Mouse (Mus musculus) hindbrain, embryonic 12.5 days (tissue): ENCODE measurements around the gene Piwil1. TPM values are rescaled to one million over a fixed set of nuclear protein-coding genes. Genes with fewer than 3 reads are reported as not detected.

ENCODE experiments used
- ATAC-seq: fragments of 200-750 bp; cut with Nextera tagmentation; 2 replicates; pipeline ENCODE4 v1.8.0; 2017; ENCODE audit warnings: moderate TSS enrichment; ENCODE audit not compliant: low FRiP score
- H3K27ac ChIP-seq: fragments of 300-500 bp; sonication (generic); 2 replicates; pipeline ENCODE4 v1.5.1; 2016; ENCODE audit warnings: mild to moderate bottlenecking
- H3K27me3 ChIP-seq: fragments of 300-500 bp; sonication (generic); 2 replicates; pipeline ENCODE4 v1.6.1; 2016; ENCODE audit warnings: mild to moderate bottlenecking
- H3K36me3 ChIP-seq: fragments of 300-500 bp; sonication (generic); 2 replicates; pipeline ENCODE4 v1.6.1; 2016; ENCODE audit warnings: mild to moderate bottlenecking
- H3K4me1 ChIP-seq: fragments of 300-500 bp; sonication (generic); 2 replicates; pipeline ENCODE4 v1.6.1; 2016
- H3K4me2 ChIP-seq: fragments of 300-500 bp; sonication (generic); replicated peaks from 2 replicates; pipeline ENCODE4 v1.6.1; 2016; ENCODE audit warnings: mild to moderate bottlenecking
- H3K4me3 ChIP-seq: fragments of 300-500 bp; sonication (generic); 2 replicates; pipeline ENCODE4 v1.5.1; 2016; ENCODE audit warnings: mild to moderate bottlenecking
- H3K9ac ChIP-seq: fragments of 300-500 bp; sonication (generic); 2 replicates; pipeline ENCODE4 v1.6.1; 2016; ENCODE audit warnings: mild to moderate bottlenecking, moderate library complexity
- H3K9me3 ChIP-seq: fragments of 300-500 bp; sonication (generic); replicated peaks from 2 replicates; pipeline ENCODE4 v1.6.1; 2016; ENCODE audit warnings: mild to moderate bottlenecking
- WGBS: fragments of 180-500 bp; shearing (Covaris S2); methylation state at CpG from one replicate; pipeline ENCODE4 v1.1.7; 2016; 5-methylcytosine and 5-hydroxymethylcytosine counted together
- polyA plus RNA-seq: library from polyadenylated mRNA; unstranded; fragments of >200 nt; fragmentation: Nextera tagmentation; extraction: Ambion mirVana; gene quantifications from 2 replicates; pipeline ENCODE4 v1.2.1, GENCODE M21; 2016

The Piwil1 gene
- polyA plus RNA-seq, 1 experiment from 2014 or later: 0.15 TPM

DNA sequence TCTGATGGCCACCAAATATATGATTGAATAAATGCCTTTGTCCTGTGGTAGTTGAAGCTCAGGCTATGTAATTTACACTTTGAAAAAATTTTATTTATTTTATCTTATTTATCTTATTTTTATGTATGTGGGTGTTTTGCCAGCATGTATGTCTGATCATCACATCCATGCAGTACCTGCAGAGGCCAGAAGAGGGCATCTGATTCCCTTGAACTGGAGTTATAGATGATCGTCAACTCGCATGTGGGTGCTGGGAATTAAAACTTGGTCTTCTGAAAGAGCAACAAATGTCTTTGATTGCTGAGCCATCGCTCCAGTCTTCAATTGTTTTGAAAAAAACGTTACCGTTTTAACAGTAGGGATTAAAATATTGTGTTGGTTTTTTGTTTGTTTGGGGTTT lies 15.2 kb upstream of the Piwil1 start:
- Histone ChIP-seq H3K9ac (no peak overlapping the region), H3K9me3 (peaks cover 7% of the 10 kb centered on the region; the same call in 1 of the 2 replicates), H3K4me3 (no peak overlapping the region), H3K36me3 (no peaks in the 10 kb centered on the region), H3K4me1 (peaks cover 5% of the 10 kb centered on the region; the same call in 1 of the 2 replicates), H3K27ac (no peak overlapping the region), H3K27me3 (peaks cover 5% of the 10 kb centered on the region; the same call in 1 of the 2 replicates), H3K4me2 (no peak overlapping the region)
- 90% methylated on average over 5 of the region's 5 CpGs for WGBS
- no peak for ATAC-seq

DNA sequence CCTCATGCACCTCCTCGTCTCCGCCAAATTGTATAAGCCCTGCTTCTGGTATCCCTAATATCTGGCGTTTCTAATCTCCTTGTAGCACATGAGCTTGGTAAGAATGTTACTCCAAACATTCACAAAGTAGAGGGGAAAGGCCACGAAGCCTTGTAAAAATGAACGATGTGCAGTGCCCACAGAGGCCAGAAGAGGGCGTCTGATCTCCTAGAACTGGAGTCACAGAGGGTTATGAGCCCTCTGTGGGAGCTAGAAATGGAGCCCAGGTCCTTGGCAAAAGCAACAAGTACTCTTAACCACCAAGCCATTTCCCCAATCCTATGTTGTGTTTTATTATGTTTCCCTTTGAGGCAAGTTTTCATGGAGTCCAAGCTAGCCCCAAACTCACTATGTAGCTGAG lies 8.2 kb upstream of the Piwil1 start:
- H3K4me3 ChIP-seq: no peak overlapping the region
- no peak for ATAC-seq
- no peaks in the 10 kb centered on the region for H3K9me3 ChIP-seq
- H3K9ac ChIP-seq: no peak overlapping the region
- H3K27me3 ChIP-seq: peaks cover 6% of the 10 kb centered on the region
- H3K27ac ChIP-seq: no peak overlapping the region
- 72% methylated on average over 6 of the region's 6 CpGs for WGBS
- no peaks in the 10 kb centered on the region for H3K36me3 ChIP-seq
- H3K4me2 ChIP-seq: no peak overlapping the region
- H3K4me1 ChIP-seq: peaks cover 8% of the 10 kb centered on the region

DNA sequence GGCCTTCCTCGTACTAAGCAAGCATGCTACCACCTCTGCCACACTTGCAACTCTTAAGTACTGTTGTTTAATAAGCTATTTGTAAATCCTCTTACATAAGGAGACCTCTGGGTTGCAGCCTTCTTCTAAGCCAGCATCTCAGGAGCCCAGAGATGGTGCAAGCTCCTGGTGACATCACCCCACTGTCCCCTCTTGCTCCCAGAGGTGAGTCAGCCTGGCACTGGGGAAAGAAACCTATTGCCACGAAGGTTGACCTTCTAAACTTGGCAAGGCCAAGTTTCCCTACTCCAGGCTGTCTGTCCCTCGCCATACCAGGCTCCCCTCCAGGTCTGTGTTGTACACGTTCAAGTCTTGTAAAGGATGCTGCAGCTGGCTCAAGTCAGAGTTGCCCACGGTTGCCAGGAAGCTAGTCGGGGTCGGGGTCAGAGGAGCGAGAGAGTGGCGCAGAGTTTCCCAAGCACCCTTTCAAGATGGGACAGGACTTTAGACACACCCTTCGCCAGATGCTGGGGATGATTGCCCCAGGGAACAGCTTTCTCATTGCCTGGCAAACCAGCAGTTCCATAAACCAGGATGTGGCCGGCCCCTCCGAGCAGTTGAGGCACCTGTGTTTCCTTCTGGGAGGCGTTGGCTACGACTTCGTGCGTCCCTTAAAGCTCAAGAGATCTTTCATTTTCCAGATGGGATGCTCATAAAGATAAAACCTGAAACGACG lies 7.6 kb upstream of the Piwil1 start:
- Histone ChIP-seq H3K9me3 (no peaks in the 10 kb centered on the region), H3K27ac (no peak overlapping the region), H3K27me3 (peaks cover 6% of the 10 kb centered on the region), H3K4me3 (no peak overlapping the region), H3K9ac (no peak overlapping the region), H3K4me1 (peaks cover 8% of the 10 kb centered on the region), H3K36me3 (no peaks in the 10 kb centered on the region), H3K4me2 (no peak overlapping the region)
- 79% methylated on average over 18 of the region's 18 CpGs for WGBS
- ATAC-seq: no peak

DNA sequence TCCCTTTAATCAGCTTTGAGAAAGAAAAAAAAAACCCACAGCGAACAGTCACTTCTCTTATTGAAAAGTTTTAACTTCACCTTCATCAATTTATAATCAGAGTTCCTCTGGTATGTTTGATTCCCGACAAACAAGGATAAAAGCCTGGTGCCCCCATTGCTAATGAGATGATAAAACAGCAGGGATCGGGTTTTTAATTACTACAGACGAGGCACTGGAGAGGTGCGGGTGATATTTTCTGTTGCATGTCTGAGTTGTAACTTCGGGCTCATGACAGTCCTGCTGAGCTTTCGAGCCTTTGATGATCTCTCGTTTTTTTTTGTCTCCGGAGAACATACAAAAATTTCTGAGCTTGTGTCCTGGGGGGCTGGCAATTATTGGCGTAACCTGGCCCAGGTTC lies 5.5 kb upstream of the Piwil1 start:
- ATAC-seq: no peak
- H3K9ac ChIP-seq: no peak overlapping the region
- peak overlapping the region; percentile 19; the same call in 1 of the 2 replicates for H3K4me2 ChIP-seq
- H3K27me3 ChIP-seq: peaks cover 6% of the 10 kb centered on the region
- H3K4me3 ChIP-seq: no peak overlapping the region
- no peaks in the 10 kb centered on the region for H3K36me3 ChIP-seq
- H3K9me3 ChIP-seq: no peaks in the 10 kb centered on the region
- no peak overlapping the region for H3K27ac ChIP-seq
- H3K4me1 ChIP-seq: peaks cover 8% of the 10 kb centered on the region
- 34% methylated on average over 10 of the region's 10 CpGs for WGBS

DNA sequence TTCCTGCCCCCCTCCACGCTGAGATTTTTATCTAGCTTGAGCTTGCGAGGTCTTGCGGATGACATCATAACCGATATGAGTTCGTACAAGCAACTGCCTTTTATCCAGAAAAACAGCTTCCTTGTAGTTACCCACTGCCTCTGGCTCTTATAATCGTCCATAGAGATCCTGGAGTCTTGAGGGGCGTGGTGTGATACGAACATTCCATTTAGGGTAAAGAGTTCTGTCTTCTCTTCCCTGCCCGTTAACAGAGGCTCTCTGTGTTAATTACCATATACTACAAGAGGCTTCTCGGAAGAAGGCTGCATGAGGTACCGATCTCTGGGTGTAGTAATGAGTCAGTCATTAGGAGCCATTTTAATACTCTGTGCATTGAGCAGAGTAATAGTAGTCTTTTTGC lies 1.6 kb upstream of the Piwil1 start:
- Histone ChIP-seq H3K27ac (no peak overlapping the region), H3K27me3 (peaks cover 3% of the 10 kb centered on the region; the same call in 1 of the 2 replicates), H3K9me3 (no peaks in the 10 kb centered on the region), H3K36me3 (no peaks in the 10 kb centered on the region), H3K4me3 (no peak overlapping the region), H3K4me1 (peaks cover 19% of the 10 kb centered on the region), H3K4me2 (no peak overlapping the region), H3K9ac (no peak overlapping the region)
- 68% methylated on average over 11 of the region's 11 CpGs for WGBS
- no peak for ATAC-seq

DNA sequence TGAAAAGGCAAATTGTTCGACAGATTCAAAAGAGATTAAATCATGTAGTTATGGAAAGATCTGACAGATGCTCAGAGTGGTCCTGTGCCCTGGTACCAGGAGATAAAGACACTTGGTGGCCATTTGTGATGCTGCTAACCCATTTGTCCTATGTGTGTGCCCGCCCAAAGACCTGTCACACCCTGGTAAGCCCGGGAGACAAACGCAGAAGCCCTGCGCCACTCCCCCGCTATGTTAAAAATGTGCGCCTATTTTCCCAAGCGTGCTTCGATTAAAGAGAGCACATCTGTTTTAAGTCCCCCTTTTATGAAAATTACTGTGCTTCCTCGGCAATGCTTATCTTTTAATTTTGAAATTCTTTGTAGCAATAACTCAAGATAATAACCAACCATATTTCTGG lies 1.4 kb downstream of the Piwil1 start:
- Histone ChIP-seq H3K27ac (peak overlapping the region; percentile 73), H3K27me3 (no peaks in the 10 kb centered on the region), H3K4me2 (peak overlapping the region; percentile 40), H3K36me3 (no peaks in the 10 kb centered on the region), H3K9me3 (peaks cover 7% of the 10 kb centered on the region; the same call in 1 of the 2 replicates), H3K4me3 (no peak overlapping the region), H3K4me1 (peaks cover 11% of the 10 kb centered on the region), H3K9ac (no peak overlapping the region)
- 0 out of 2 replicates have a peak, but pooled peaks have one; percentile 44 for ATAC-seq
- 10% methylated on average over 10 of the region's 10 CpGs for WGBS

DNA sequence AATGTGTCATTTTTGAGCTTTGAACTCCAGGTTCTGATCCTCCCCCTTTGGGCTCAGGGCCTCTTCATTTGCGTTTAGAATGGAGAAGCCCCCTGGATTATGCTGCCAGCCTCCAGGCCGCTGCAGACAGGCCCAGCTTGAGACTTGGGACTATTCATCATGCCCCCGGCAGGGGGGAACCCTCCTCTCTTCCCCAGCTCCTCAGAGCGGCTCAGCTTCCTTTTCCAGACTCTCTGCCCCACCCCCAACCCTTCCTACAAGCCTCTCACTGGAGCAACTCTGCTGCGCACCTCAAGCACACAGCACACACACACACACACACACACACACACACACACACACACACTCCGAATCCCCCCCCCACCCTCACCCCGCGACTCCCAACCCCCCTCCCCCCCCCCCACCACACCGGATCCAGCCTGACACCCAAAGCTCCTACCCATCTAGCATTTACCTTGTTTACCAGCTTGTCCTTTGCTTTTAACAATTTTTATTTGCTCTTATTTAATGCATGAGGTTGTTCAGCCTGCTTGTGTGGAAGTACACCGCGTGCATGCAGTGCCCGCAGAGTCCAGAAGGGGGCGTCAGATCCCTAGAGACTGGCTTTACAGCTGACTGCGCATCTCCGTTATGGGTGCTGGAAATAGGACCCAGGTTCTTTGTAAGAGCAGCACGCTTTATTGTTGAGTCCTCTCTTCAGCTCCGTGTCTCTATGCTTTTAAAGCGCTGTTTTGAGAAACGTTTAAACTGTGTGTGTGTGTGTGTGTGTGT lies 2.0 kb downstream of the Piwil1 start:
- Histone ChIP-seq H3K4me2 (peak overlapping the region; percentile 40), H3K9ac (peak overlapping the region; percentile 35; the same call in 1 of the 2 replicates), H3K27me3 (no peaks in the 10 kb centered on the region), H3K9me3 (peaks cover 7% of the 10 kb centered on the region; the same call in 1 of the 2 replicates), H3K27ac (peak overlapping the region; percentile 73), H3K36me3 (no peaks in the 10 kb centered on the region), H3K4me1 (peaks cover 11% of the 10 kb centered on the region), H3K4me3 (0 out of 2 replicates have a peak overlapping the region, but pooled peaks have one; percentile 6)
- ATAC-seq: peak; percentile 88
- WGBS: 42% methylated on average over 15 of the region's 19 CpGs

DNA sequence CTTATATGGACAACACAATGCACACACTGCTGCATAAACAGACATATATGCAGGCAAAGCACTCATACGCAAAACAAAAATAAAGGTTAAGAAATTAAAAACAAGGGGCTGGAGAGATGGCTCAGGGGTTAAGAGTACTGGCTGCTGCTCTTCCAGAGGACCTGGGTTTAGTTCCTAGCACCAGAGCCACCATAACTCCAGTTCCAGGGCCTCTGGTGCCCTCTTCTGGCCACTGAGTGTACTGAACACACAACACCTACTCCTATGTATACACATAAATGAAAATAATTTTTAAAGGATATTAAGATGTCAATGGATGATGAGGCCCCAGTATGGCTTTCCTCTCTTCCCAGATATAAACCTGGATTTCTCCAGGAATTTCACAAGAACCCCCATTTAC lies 4.1 kb downstream of the Piwil1 start:
- H3K27ac ChIP-seq: no peak overlapping the region
- H3K9ac ChIP-seq: no peak overlapping the region
- peaks cover 11% of the 10 kb centered on the region for H3K4me1 ChIP-seq
- H3K4me3 ChIP-seq: no peak overlapping the region
- H3K27me3 ChIP-seq: no peaks in the 10 kb centered on the region
- WGBS: 98% methylated on average over 1 of the region's 1 CpGs
- H3K4me2 ChIP-seq: no peak overlapping the region
- H3K9me3 ChIP-seq: peaks cover 7% of the 10 kb centered on the region; the same call in 1 of the 2 replicates
- no peak for ATAC-seq
- H3K36me3 ChIP-seq: no peaks in the 10 kb centered on the region

DNA sequence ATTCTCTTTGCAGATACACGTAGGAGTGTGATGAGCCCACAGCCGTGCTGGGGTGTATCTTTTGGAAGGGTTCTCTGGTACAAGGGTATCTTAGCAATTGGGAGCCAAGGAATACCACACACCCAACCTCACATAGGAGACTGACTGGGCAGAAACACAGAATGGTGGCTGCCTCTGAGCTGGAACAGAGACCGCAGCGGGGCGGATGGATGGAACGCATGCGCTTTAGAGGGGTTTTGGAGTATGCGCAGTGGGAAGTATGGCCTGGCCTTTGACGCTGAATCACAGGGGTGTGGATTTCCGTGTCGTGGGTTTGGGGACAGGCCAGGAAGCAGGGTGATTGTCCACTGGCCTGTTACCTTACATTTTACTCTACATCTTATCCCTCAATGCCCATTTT lies 4.9 kb downstream of the Piwil1 start:
- 95% methylated on average over 11 of the region's 11 CpGs for WGBS
- Histone ChIP-seq H3K27ac (no peak overlapping the region), H3K4me2 (no peak overlapping the region), H3K4me3 (no peak overlapping the region), H3K9ac (no peak overlapping the region), H3K4me1 (peaks cover 11% of the 10 kb centered on the region), H3K27me3 (no peaks in the 10 kb centered on the region), H3K36me3 (no peaks in the 10 kb centered on the region), H3K9me3 (peaks cover 7% of the 10 kb centered on the region; the same call in 1 of the 2 replicates)
- ATAC-seq: no peak

DNA sequence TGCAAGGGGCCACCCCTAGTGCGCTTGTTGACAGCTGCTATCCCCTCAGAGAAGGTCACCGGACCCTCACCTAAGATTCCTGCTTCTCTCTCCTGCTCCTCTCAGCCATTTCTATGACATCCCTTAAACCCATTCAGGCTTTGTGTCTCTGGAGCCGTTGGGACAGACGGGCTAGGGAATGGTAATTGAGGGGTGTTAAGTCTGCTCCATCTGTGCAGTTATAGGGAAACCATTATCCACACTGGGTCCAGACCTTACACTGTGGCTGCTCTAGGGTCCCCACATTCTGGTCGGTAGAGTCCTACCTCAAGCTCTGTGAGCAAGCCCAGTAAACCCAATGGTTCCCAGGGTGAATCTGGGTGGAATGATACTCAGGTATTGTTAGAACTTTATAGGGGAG lies 6.6 kb downstream of the Piwil1 start:
- WGBS: 65% methylated on average over 5 of the region's 5 CpGs
- no peak overlapping the region for H3K27ac ChIP-seq

DNA sequence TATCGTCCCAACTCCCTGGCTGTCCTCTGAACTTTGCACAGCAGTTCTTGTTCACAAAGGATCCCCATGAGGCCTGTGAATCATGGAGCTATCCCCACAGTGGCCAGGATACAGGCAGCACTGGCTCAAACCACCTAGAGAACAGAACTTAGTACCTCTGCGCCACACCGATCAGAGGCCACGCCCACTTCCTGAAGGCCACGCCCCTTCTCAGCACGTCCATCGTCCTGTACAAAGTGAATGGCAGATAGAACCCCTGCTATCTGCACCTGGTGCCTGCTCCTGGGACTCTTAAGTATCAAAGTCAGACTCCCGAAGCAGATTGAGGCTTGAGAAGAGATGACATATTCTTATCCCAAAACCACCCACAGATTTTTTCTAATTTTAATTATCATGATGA lies 8.3 kb downstream of the Piwil1 start:
- H3K4me3 ChIP-seq: no peak overlapping the region
- H3K4me2 ChIP-seq: no peak overlapping the region
- H3K9me3 ChIP-seq: peaks cover 7% of the 10 kb centered on the region; the same call in 1 of the 2 replicates
- no peaks in the 10 kb centered on the region for H3K36me3 ChIP-seq
- H3K27ac ChIP-seq: no peak overlapping the region
- no peaks in the 10 kb centered on the region for H3K27me3 ChIP-seq
- no peaks in the 10 kb centered on the region for H3K4me1 ChIP-seq
- 22% methylated on average over 8 of the region's 8 CpGs for WGBS
- ATAC-seq: no peak
- no peak overlapping the region for H3K9ac ChIP-seq

More for the DNA sequence above, 6.6 kb downstream of the Piwil1 start:
- Histone ChIP-seq H3K36me3 (no peaks in the 10 kb centered on the region), H3K4me1 (peaks cover 4% of the 10 kb centered on the region), H3K27me3 (no peaks in the 10 kb centered on the region), H3K9me3 (peaks cover 7% of the 10 kb centered on the region; the same call in 1 of the 2 replicates), H3K4me2 (no peak overlapping the region), H3K4me3 (no peak overlapping the region), H3K9ac (no peak overlapping the region)
- no peak for ATAC-seq

DNA sequence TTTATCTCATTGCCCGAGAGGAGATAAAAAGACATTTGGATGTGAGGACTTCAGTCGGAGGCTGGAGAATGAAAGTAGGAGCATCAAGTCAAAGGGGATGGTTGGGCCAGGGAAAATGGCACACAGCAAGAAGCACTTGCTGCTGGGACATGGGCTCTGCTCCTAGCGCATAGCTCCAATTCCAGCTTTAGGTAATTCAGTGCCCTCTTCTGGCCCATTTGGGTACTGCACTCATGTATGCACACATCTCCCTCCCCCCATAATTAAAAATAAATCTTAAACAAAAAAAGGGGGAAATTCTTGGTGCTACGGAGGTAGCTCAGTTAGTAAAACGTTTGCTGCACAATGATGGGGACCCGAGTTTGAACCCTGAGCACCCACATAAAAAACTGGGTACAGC lies 9.5 kb downstream of the Piwil1 start:
- no peak for ATAC-seq

More for the DNA sequence above, 9.5 kb downstream of the Piwil1 start:
- no peak overlapping the region for H3K4me2 ChIP-seq
- no peak overlapping the region for H3K4me3 ChIP-seq
- no peaks in the 10 kb centered on the region for H3K36me3 ChIP-seq
- WGBS: 86% methylated on average over 6 of the region's 6 CpGs
- no peaks in the 10 kb centered on the region for H3K4me1 ChIP-seq
- H3K27ac ChIP-seq: no peak overlapping the region
- H3K9ac ChIP-seq: no peak overlapping the region
- no peaks in the 10 kb centered on the region for H3K9me3 ChIP-seq
- no peaks in the 10 kb centered on the region for H3K27me3 ChIP-seq
